Mouse (Mus musculus) CH12.LX (cell line): ENCODE data around the gene Igfbp2. TPM values are rescaled to one million over a fixed set of nuclear protein-coding genes. Genes with fewer than 3 reads are reported as not detected.

Experiments used
- DNase-seq: peaks from one replicate; pipeline ENCODE4 v3.0.0-alpha.2; 2013; ENCODE audit errors: extremely low read depth
- H3K27ac ChIP-seq: 2 replicates; pipeline ENCODE4 v1.5.1; 2012; ENCODE audit warnings: low read depth, mild to moderate bottlenecking, control low read depth, moderate library complexity; ENCODE audit not compliant: insufficient read depth
- H3K27me3 ChIP-seq: replicated peaks from 2 replicates; pipeline ENCODE3; 2012; ENCODE audit warnings: inconsistent platforms
- H3K36me3 ChIP-seq, 2 experiments: replicated peaks in 1 of 2; 2 replicates each; pipeline versions ENCODE3 to v1.6.1; 2012; ENCODE audit warnings: inconsistent platforms in 1 of 2, low read length in 1 of 2, mild to moderate bottlenecking in 1 of 2, mixed read lengths in 1 of 2, moderate library complexity in 1 of 2; ENCODE audit not compliant: control insufficient read depth in 1 of 2, insufficient read depth in 1 of 2
- H3K4me1 ChIP-seq, 2 experiments: 2 replicates each; pipeline ENCODE4 v1.6.1; 2012; ENCODE audit warnings: inconsistent platforms in 1 of 2, moderate library complexity in 1 of 2; ENCODE audit not compliant: insufficient read depth in 2 of 2, control insufficient read depth in 1 of 2
- H3K4me2 ChIP-seq: 2 replicates; pipeline ENCODE4 v1.6.1; 2012; ENCODE audit warnings: low read depth, mild to moderate bottlenecking, control low read depth; ENCODE audit not compliant: poor library complexity, insufficient read depth, severe bottlenecking
- H3K4me3 ChIP-seq, 3 experiments: fragments of 150-350 bp in 1 of 3; sonication (generic) in 1 of 3; replicated peaks in 1 of 3; 2 replicates each; pipeline versions ENCODE3 to v1.5.1; 2011 to 2012; ENCODE audit warnings: low read depth in 2 of 3, low read length in 2 of 3, mild to moderate bottlenecking in 2 of 3, moderate library complexity in 2 of 3, control low read depth in 1 of 3, improper control_type of control experiment in 1 of 3, inconsistent platforms in 1 of 3, mixed read lengths in 1 of 3; ENCODE audit not compliant: poor library complexity in 1 of 3
- H3K79me2 ChIP-seq: replicated peaks from 2 replicates; pipeline ENCODE4 v1.6.1; 2012; ENCODE audit warnings: mild to moderate bottlenecking, moderate library complexity; ENCODE audit not compliant: control insufficient read depth, poor library complexity, insufficient read depth, severe bottlenecking; ENCODE audit errors: extremely low read depth
- H3K9ac ChIP-seq: 2 replicates; pipeline ENCODE4 v1.6.1; 2012; ENCODE audit warnings: low read depth, mild to moderate bottlenecking, control low read depth, moderate library complexity; ENCODE audit not compliant: insufficient read depth
- H3K9me3 ChIP-seq: replicated peaks from 2 replicates; pipeline ENCODE3; 2012; ENCODE audit warnings: low read length, inconsistent platforms, mixed read lengths
- BHLHE40 ChIP-seq: IDR thresholded peaks from 2 replicates; pipeline ENCODE4 v1.6.1; 2011; ENCODE audit warnings: mild to moderate bottlenecking, low read depth, low read length, improper control_type of control experiment
- CHD1 ChIP-seq: IDR thresholded peaks from 2 replicates; pipeline ENCODE4 v1.6.1; 2012; ENCODE audit warnings: low read depth, low read length, improper control_type of control experiment, inconsistent platforms
- CTCF ChIP-seq, 2 experiments: IDR thresholded peaks in 1 of 2; conservative IDR thresholded peaks in 1 of 2; 2 replicates each; pipeline ENCODE4 v1.5.1; 2011 to 2012; ENCODE audit warnings: low read depth in 2 of 2, low read length in 2 of 2, improper control_type of control experiment in 1 of 2, inconsistent platforms in 1 of 2, mild to moderate bottlenecking in 1 of 2, moderate library complexity in 1 of 2
- ELF1 ChIP-seq: IDR thresholded peaks from 2 replicates; pipeline ENCODE4 v1.6.1; 2014; ENCODE audit warnings: low read depth, mild to moderate bottlenecking, inconsistent platforms, low read length, improper control_type of control experiment
- ETS1 ChIP-seq: conservative IDR thresholded peaks from 2 replicates; pipeline ENCODE4 v1.6.1; 2012; ENCODE audit warnings: low read depth, mild to moderate bottlenecking, inconsistent platforms, low read length, improper control_type of control experiment, moderate library complexity
- GABPA ChIP-seq: IDR thresholded peaks from 2 replicates; pipeline ENCODE4 v1.6.1; 2012; ENCODE audit warnings: low read depth, low read length, improper control_type of control experiment, inconsistent platforms; ENCODE audit not compliant: insufficient replicate concordance
- HCFC1 ChIP-seq: IDR thresholded peaks from 2 replicates; pipeline ENCODE4 v1.6.1; 2012; ENCODE audit warnings: low read depth, mild to moderate bottlenecking, inconsistent platforms, low read length, improper control_type of control experiment
- JUND ChIP-seq: conservative IDR thresholded peaks from 2 replicates; pipeline ENCODE4 v1.6.1; 2011; ENCODE audit warnings: low read depth, low read length, improper control_type of control experiment
- MAFK ChIP-seq: IDR thresholded peaks from 2 replicates; pipeline ENCODE4 v1.6.1; 2011; ENCODE audit warnings: low read length, improper control_type of control experiment; ENCODE audit not compliant: insufficient replicate concordance
- MAX ChIP-seq: IDR thresholded peaks from 2 replicates; pipeline ENCODE4 v1.6.1; 2011; ENCODE audit warnings: low read length, improper control_type of control experiment
- MAZ ChIP-seq: IDR thresholded peaks from 2 replicates; pipeline ENCODE4 v1.6.1; 2012; ENCODE audit warnings: low read depth, mild to moderate bottlenecking, inconsistent platforms, low read length, improper control_type of control experiment, moderate library complexity
- MEF2A ChIP-seq: IDR thresholded peaks from 2 replicates; pipeline ENCODE4 v1.6.1; 2014; ENCODE audit warnings: low read depth, mild to moderate bottlenecking, inconsistent platforms, low read length, improper control_type of control experiment, borderline replicate concordance
- MYC ChIP-seq: IDR thresholded peaks from 2 replicates; pipeline ENCODE4 v1.6.1; 2011; ENCODE audit warnings: low read depth, mild to moderate bottlenecking, improper control_type of control experiment, low read length
- NELFE ChIP-seq: IDR thresholded peaks from 2 replicates; pipeline ENCODE4 v1.6.1; 2011; ENCODE audit warnings: low read depth, low read length, improper control_type of control experiment
- POLR2A ChIP-seq: IDR thresholded peaks from 2 replicates; pipeline ENCODE4 v1.6.1; 2011; ENCODE audit warnings: low read depth, mild to moderate bottlenecking, improper control_type of control experiment, low read length
- POLR2AphosphoS2 ChIP-seq: IDR thresholded peaks from 2 replicates; pipeline ENCODE4 v1.6.1; 2011; ENCODE audit warnings: low read depth, low read length, improper control_type of control experiment
- RAD21 ChIP-seq: IDR thresholded peaks from 2 replicates; pipeline ENCODE4 v1.6.1; 2011; ENCODE audit warnings: low read depth, mild to moderate bottlenecking, low read length, improper control_type of control experiment, moderate library complexity
- SMC3 ChIP-seq: IDR thresholded peaks from 2 replicates; pipeline ENCODE4 v1.6.1; 2011; ENCODE audit warnings: low read depth, low read length, improper control_type of control experiment
- TBP ChIP-seq: conservative IDR thresholded peaks from 2 replicates; pipeline ENCODE4 v1.6.1; 2011; ENCODE audit warnings: low read depth, low read length, improper control_type of control experiment
- TCF12 ChIP-seq: IDR thresholded peaks from 2 replicates; pipeline ENCODE4 v1.6.1; 2014; ENCODE audit warnings: low read depth, mild to moderate bottlenecking, inconsistent platforms, low read length, improper control_type of control experiment
- UBTF ChIP-seq: IDR thresholded peaks from 2 replicates; pipeline ENCODE4 v1.6.1; 2012; ENCODE audit warnings: low read depth, mild to moderate bottlenecking, inconsistent platforms, low read length, improper control_type of control experiment, moderate library complexity
- ZC3H11A ChIP-seq: IDR thresholded peaks from 2 replicates; pipeline ENCODE4 v1.6.1; 2012; ENCODE audit warnings: low read depth, mild to moderate bottlenecking, inconsistent platforms, low read length, improper control_type of control experiment
- ZKSCAN1 ChIP-seq: IDR thresholded peaks from 2 replicates; pipeline ENCODE4 v1.6.1; 2012; ENCODE audit warnings: low read depth, inconsistent platforms, low read length, improper control_type of control experiment, borderline replicate concordance
- dilution Hi-C: fragments of 300-500 bp; cut with MboI; formaldehyde crosslinking; loops from 2 replicates; pipeline ENCODE4 v1.14.3; 2020; ENCODE audit warnings: low sequenced_read_pairs; ENCODE audit not compliant: extremely low pct_unique_long_range_greater_than_20kb, extremely low pct_ligation_motif_present
- in situ Hi-C: fragments of 300-500 bp; cut with MboI; formaldehyde crosslinking; loops from 3 replicates; pipeline ENCODE4 v1.14.3; 2019; ENCODE audit warnings: low sequenced_read_pairs, low pct_ligation_motif_present, low pct_unique_long_range_greater_than_20kb, mixed read lengths
- polyA plus RNA-seq: library from polyadenylated mRNA; unstranded; fragments of >175 nt; gene quantifications from 2 replicates; pipeline ENCODE4 v1.2.1, GENCODE M21; 2012; ENCODE audit warnings: low read depth; ENCODE audit not compliant: insufficient read length
- total RNA-seq, 2 experiments: library from RNA; depleted of rRNA; stranded (reverse); fragments of 300-350 nt in 1 of 2; fragments of >200 nt in 1 of 2; gene quantifications; 2 replicates each; pipeline ENCODE4 v1.2.3; 2012 to 2014

Igfbp2 gene
- total and polyA plus RNA-seq, 3 experiments = 294 to 662 (median 350) TPM

DNA sequence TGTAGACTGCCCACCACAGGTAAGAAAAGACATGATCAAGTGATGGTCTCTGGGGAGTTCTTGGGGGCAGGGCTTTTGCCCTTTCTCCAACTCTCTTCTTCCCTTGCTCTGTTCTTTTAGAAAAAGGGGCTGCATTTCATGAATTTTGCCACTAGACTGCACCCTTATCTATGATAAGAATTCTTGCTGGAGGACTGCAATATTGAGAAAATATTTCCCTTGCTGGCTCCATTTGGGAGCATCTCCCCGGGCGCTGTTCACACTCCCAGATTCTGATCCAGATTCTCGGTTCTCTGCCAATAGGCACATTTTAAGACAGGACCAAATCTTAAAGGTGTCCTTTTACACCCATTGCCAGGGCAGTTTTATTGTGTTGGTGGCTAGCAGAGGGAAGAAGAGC is 51.8 kb downstream of the Igfbp2 start:
- no peak overlapping the region for H3K27ac ChIP-seq
- no peak overlapping the region for H3K9ac ChIP-seq
- no peak for DNase-seq
- in situ Hi-C loops (loop anchor here (10.0 kb wide), 2 partner anchors 949 to 979 kb away; no protein-coding TSS in a partner anchor), dilution Hi-C loops (no loop called here)
- TF ChIP-seq UBTF (no peak), MYC (no peak), ETS1 (no peak), POLR2AphosphoS2 (no peak), CHD1 (no peak), SMC3 (peak; percentile 35), ZKSCAN1 (no peak), RAD21 (peak; percentile 59), TBP (no peak), MAZ (no peak), JUND (no peak), MAFK (no peak), MEF2A (no peak), ELF1 (no peak), TCF12 (no peak), NELFE (no peak), MAX (no peak), CTCF (conservative IDR thresholded peaks at IDR 0.05 in 1 of 2, IDR thresholded peaks at IDR 0.05 in 1 of 2; ENCODE audit: low read depth in 2 of 2, low read length in 2 of 2) (peak in 1 of 2 experiments; percentile 53; a peak in 2 of 4 replicates)
- peaks cover 59% of the 10 kb centered on the region for H3K27me3 ChIP-seq
- H3K79me2 ChIP-seq = no peaks in the 10 kb centered on the region
- H3K4me1 ChIP-seq = peaks cover 0 to 28% of the 10 kb centered on the region in 2 experiments; a peak in 2 of 4 replicates
- H3K9me3 ChIP-seq = no peaks in the 10 kb centered on the region
- H3K36me3 ChIP-seq = no peaks in the 10 kb centered on the region
- H3K4me3 ChIP-seq = no peak overlapping the region
- no peak overlapping the region for H3K4me2 ChIP-seq

- Histone ChIP-seq H3K4me3 (no peak overlapping the region), H3K79me2 (no peaks in the 10 kb centered on the region), H3K9ac (peak overlapping the region; percentile 22; the same call in 1 of the 2 replicates), H3K4me2 (peak overlapping the region; percentile 60), H3K36me3 (no peaks in the 10 kb centered on the region), H3K9me3 (no peaks in the 10 kb centered on the region), H3K4me1 (peaks cover 0 to 19% of the 10 kb centered on the region in 2 experiments; a peak in 2 of 4 replicates), H3K27me3 (peaks cover 59% of the 10 kb centered on the region), H3K27ac (no peak overlapping the region)
- in situ Hi-C loops (loop anchor here (10.0 kb wide), 2 partner anchors 947 to 977 kb away; no protein-coding TSS in a partner anchor), dilution Hi-C loops (no loop called here)
- peak; percentile 70 for DNase-seq
- TF ChIP-seq POLR2A (no peak), CTCF (conservative IDR thresholded peaks at IDR 0.05 in 1 of 2, IDR thresholded peaks at IDR 0.05 in 1 of 2; ENCODE audit: low read depth in 2 of 2, low read length in 2 of 2) (peak; percentile 42 to 85; a peak in 3 of 4 replicates), TBP (no peak), SMC3 (peak; percentile 90), ZC3H11A (peak; percentile 42; the same call in 1 of the 2 replicates), HCFC1 (no peak), BHLHE40 (no peak), ELF1 (peak; percentile 71; the same call in 1 of the 2 replicates), RAD21 (peak; percentile 96), GABPA (no peak)
Measured at GRCm38 (mm10) chr1:72877892-72878291, 53.6 kb downstream of the Igfbp2 start.
